Mouse (Mus musculus) embryonic facial prominence, embryonic 15.5 days (tissue): ENCODE data around the gene Tiam2. TPM values are rescaled to one million over a fixed set of nuclear protein-coding genes. Genes with fewer than 3 reads are reported as not detected.

Source experiments
- ATAC-seq: fragments of 200-750 bp; cut with Nextera tagmentation; 2 replicates; pipeline ENCODE4 v1.8.0; 2017; ENCODE audit warnings: low read depth, moderate TSS enrichment; ENCODE audit not compliant: insufficient number of reproducible peaks, low FRiP score, low TSS enrichment
- H3K27ac ChIP-seq: fragments of 300-500 bp; sonication (generic); replicated peaks from 2 replicates; pipeline ENCODE4 v1.5.1; 2015; ENCODE audit warnings: mild to moderate bottlenecking, inconsistent platforms
- H3K27me3 ChIP-seq: fragments of 300-500 bp; sonication (generic); 2 replicates; pipeline ENCODE4 v1.6.1; 2015; ENCODE audit warnings: inconsistent platforms
- H3K36me3 ChIP-seq: fragments of 300-500 bp; sonication (generic); 2 replicates; pipeline ENCODE4 v1.6.1; 2015; ENCODE audit warnings: mild to moderate bottlenecking, inconsistent platforms
- H3K4me1 ChIP-seq: fragments of 300-500 bp; sonication (generic); 2 replicates; pipeline ENCODE4 v1.6.1; 2015; ENCODE audit warnings: inconsistent platforms
- H3K4me2 ChIP-seq: fragments of 300-500 bp; sonication (generic); replicated peaks from 2 replicates; pipeline ENCODE4 v1.6.1; 2015; ENCODE audit warnings: mild to moderate bottlenecking, inconsistent platforms
- H3K4me3 ChIP-seq: fragments of 300-500 bp; sonication (generic); replicated peaks from 2 replicates; pipeline ENCODE4 v1.5.1; 2015; ENCODE audit warnings: mild to moderate bottlenecking, inconsistent platforms
- H3K9ac ChIP-seq: fragments of 300-500 bp; sonication (generic); 2 replicates; pipeline ENCODE4 v1.6.1; 2015; ENCODE audit warnings: inconsistent platforms
- H3K9me3 ChIP-seq: fragments of 300-500 bp; sonication (generic); replicated peaks from 2 replicates; pipeline ENCODE4 v1.6.1; 2016; ENCODE audit warnings: inconsistent platforms
- WGBS: fragments of 180-500 bp; shearing (Covaris S2); methylation state at CpG from one replicate; pipeline ENCODE4 v1.1.7; 2015; 5-methylcytosine and 5-hydroxymethylcytosine counted together
- polyA plus RNA-seq: library from polyadenylated mRNA; unstranded; fragments of >200 nt; fragmentation: Nextera tagmentation; extraction: Ambion mirVana; gene quantifications from 2 replicates; pipeline ENCODE4 v1.2.1, GENCODE M21; 2015

The Tiam2 gene
- polyA plus RNA-seq, 1 experiment from 2014 or later = 18.2 TPM

GRCm38 (mm10) chr17:3363216-3363615 lies 36.8 kb downstream of the Tiam2 start:
- Histone ChIP-seq H3K9ac (no peak overlapping the region), H3K27me3 (no peaks in the 10 kb centered on the region), H3K4me1 (peaks cover 16% of the 10 kb centered on the region), H3K36me3 (peaks cover 6% of the 10 kb centered on the region; the same call in 1 of the 2 replicates), H3K9me3 (no peaks in the 10 kb centered on the region), H3K4me3 (no peak overlapping the region), H3K4me2 (no peak overlapping the region), H3K27ac (no peak overlapping the region)
- WGBS = 60% methylated on average over 2 of the region's 2 CpGs
- ATAC-seq = no peak

GRCm38 (mm10) chr17:3366741-3367140 lies 40.4 kb downstream of the Tiam2 start:
- 75% methylated on average over 3 of the region's 3 CpGs for WGBS
- H3K9ac ChIP-seq = no peak overlapping the region
- no peak overlapping the region for H3K4me3 ChIP-seq
- H3K27me3 ChIP-seq = no peaks in the 10 kb centered on the region
- peaks cover 17% of the 10 kb centered on the region for H3K4me1 ChIP-seq
- no peak for ATAC-seq
- 0 out of 2 replicates have a peak overlapping the region, but pooled peaks have one; percentile 34 for H3K27ac ChIP-seq
- no peak overlapping the region for H3K4me2 ChIP-seq
- no peaks in the 10 kb centered on the region for H3K9me3 ChIP-seq
- H3K36me3 ChIP-seq = peaks cover 6% of the 10 kb centered on the region; the same call in 1 of the 2 replicates

GRCm38 (mm10) chr17:3368386-3368785 lies 42.0 kb downstream of the Tiam2 start:
- H3K9ac ChIP-seq = no peak overlapping the region
- 48% methylated on average over 1 of the region's 1 CpGs for WGBS
- no peak for ATAC-seq
- peaks cover 17% of the 10 kb centered on the region for H3K4me1 ChIP-seq
- no peak overlapping the region for H3K4me2 ChIP-seq
- no peak overlapping the region for H3K4me3 ChIP-seq
- H3K27me3 ChIP-seq = no peaks in the 10 kb centered on the region
- H3K36me3 ChIP-seq = peaks cover 6% of the 10 kb centered on the region; the same call in 1 of the 2 replicates
- no peaks in the 10 kb centered on the region for H3K9me3 ChIP-seq
- H3K27ac ChIP-seq = no peak overlapping the region

GRCm38 (mm10) chr17:3369631-3370030 lies 43.3 kb downstream of the Tiam2 start:
- H3K4me2 ChIP-seq = no peak overlapping the region
- 43% methylated on average over 4 of the region's 4 CpGs for WGBS

GRCm38 (mm10) chr17:3378606-3379005 lies 52.2 kb downstream of the Tiam2 start:
- ATAC-seq = no peak
- 57% methylated on average over 2 of the region's 2 CpGs for WGBS
- H3K36me3 ChIP-seq = no peaks in the 10 kb centered on the region

More at GRCm38 (mm10) chr17:3369631-3370030, 43.3 kb downstream of the Tiam2 start:
- ATAC-seq = 0 out of 2 replicates have a peak, but pooled peaks have one; percentile 65
- Histone ChIP-seq H3K4me1 (peaks cover 17% of the 10 kb centered on the region), H3K9me3 (no peaks in the 10 kb centered on the region), H3K27me3 (no peaks in the 10 kb centered on the region), H3K36me3 (peaks cover 6% of the 10 kb centered on the region; the same call in 1 of the 2 replicates), H3K27ac (peak overlapping the region; percentile 48), H3K4me3 (no peak overlapping the region), H3K9ac (no peak overlapping the region)

GRCm38 (mm10) chr17:3379753-3380588 lies 53.6 kb downstream of the Tiam2 start:
- Histone ChIP-seq H3K36me3 (no peaks in the 10 kb centered on the region), H3K4me2 (no peak overlapping the region), H3K4me3 (no peak overlapping the region), H3K27me3 (no peaks in the 10 kb centered on the region), H3K9me3 (no peaks in the 10 kb centered on the region), H3K4me1 (no peaks in the 10 kb centered on the region), H3K9ac (no peak overlapping the region), H3K27ac (no peak overlapping the region)
- 32% methylated on average over 9 of the region's 13 CpGs for WGBS
- no peak for ATAC-seq

More at GRCm38 (mm10) chr17:3378606-3379005, 52.2 kb downstream of the Tiam2 start:
- Histone ChIP-seq H3K27ac (no peak overlapping the region), H3K4me2 (no peak overlapping the region), H3K9me3 (no peaks in the 10 kb centered on the region), H3K4me1 (no peaks in the 10 kb centered on the region), H3K27me3 (no peaks in the 10 kb centered on the region), H3K9ac (no peak overlapping the region), H3K4me3 (no peak overlapping the region)

- Histone ChIP-seq H3K27ac (no peak overlapping the region), H3K4me1 (no peaks in the 10 kb centered on the region), H3K4me3 (no peak overlapping the region), H3K36me3 (no peaks in the 10 kb centered on the region), H3K4me2 (no peak overlapping the region), H3K9me3 (no peaks in the 10 kb centered on the region), H3K27me3 (no peaks in the 10 kb centered on the region), H3K9ac (no peak overlapping the region)
- ATAC-seq = no peak
- WGBS = 63% methylated on average over 1 of the region's 1 CpGs
Observed at GRCm38 (mm10) chr17:3385391-3385790, 59.0 kb downstream of the Tiam2 start.

GRCm38 (mm10) chr17:3387819-3388218 lies 61.4 kb downstream of the Tiam2 start:
- H3K9me3 ChIP-seq = no peaks in the 10 kb centered on the region
- WGBS = 46% methylated on average over 4 of the region's 4 CpGs
- no peaks in the 10 kb centered on the region for H3K36me3 ChIP-seq
- H3K9ac ChIP-seq = no peak overlapping the region
- no peaks in the 10 kb centered on the region for H3K4me1 ChIP-seq
- no peak overlapping the region for H3K4me3 ChIP-seq
- ATAC-seq = no peak
- H3K27ac ChIP-seq = no peak overlapping the region
- H3K4me2 ChIP-seq = no peak overlapping the region
- H3K27me3 ChIP-seq = no peaks in the 10 kb centered on the region

GRCm38 (mm10) chr17:3389741-3390140 lies 63.4 kb downstream of the Tiam2 start:
- Histone ChIP-seq H3K36me3 (no peaks in the 10 kb centered on the region), H3K27me3 (no peaks in the 10 kb centered on the region), H3K4me1 (no peaks in the 10 kb centered on the region), H3K27ac (no peak overlapping the region), H3K4me3 (no peak overlapping the region), H3K4me2 (no peak overlapping the region), H3K9me3 (no peaks in the 10 kb centered on the region), H3K9ac (no peak overlapping the region)
- no peak for ATAC-seq
- WGBS = 82% methylated on average over 4 of the region's 4 CpGs

- Histone ChIP-seq H3K4me1 (peaks cover 15% of the 10 kb centered on the region; the same call in 1 of the 2 replicates), H3K9ac (no peak overlapping the region), H3K9me3 (no peaks in the 10 kb centered on the region), H3K27me3 (no peaks in the 10 kb centered on the region), H3K27ac (no peak overlapping the region), H3K4me3 (no peak overlapping the region), H3K36me3 (no peaks in the 10 kb centered on the region), H3K4me2 (no peak overlapping the region)
- no peak for ATAC-seq
- WGBS = 73% methylated on average over 2 of the region's 2 CpGs
Observed at GRCm38 (mm10) chr17:3393981-3394380, 67.6 kb downstream of the Tiam2 start.

- no peak overlapping the region for H3K9ac ChIP-seq
- peaks cover 15% of the 10 kb centered on the region; the same call in 1 of the 2 replicates for H3K4me1 ChIP-seq
- 90% methylated on average over 2 of the region's 2 CpGs for WGBS
- no peak overlapping the region for H3K4me3 ChIP-seq
- H3K27ac ChIP-seq = no peak overlapping the region
- no peaks in the 10 kb centered on the region for H3K36me3 ChIP-seq
- H3K27me3 ChIP-seq = no peaks in the 10 kb centered on the region
- ATAC-seq = no peak
- H3K9me3 ChIP-seq = no peaks in the 10 kb centered on the region
- no peak overlapping the region for H3K4me2 ChIP-seq
Observed at GRCm38 (mm10) chr17:3394985-3395384, 68.6 kb downstream of the Tiam2 start.
